Mouse (Mus musculus) stomach, postnatal 0 days (tissue): ENCODE measurements around the gene Acaa1a. TPM values are rescaled to one million over a fixed set of nuclear protein-coding genes. Genes with fewer than 3 reads are reported as not detected.

Experiments used
- ATAC-seq: fragments of 200-750 bp; cut with Nextera tagmentation; 2 replicates; pipeline ENCODE4 v1.8.0; 2017; ENCODE audit not compliant: low FRiP score, low TSS enrichment
- DNase-seq: peaks from one replicate; pipeline ENCODE4 v3.0.0-alpha.2; 2016; ENCODE audit warnings: low spot score
- H3K27ac ChIP-seq: fragments of 300-500 bp; sonication (generic); replicated peaks from 2 replicates; pipeline ENCODE4 v1.5.1; 2014; ENCODE audit warnings: mild to moderate bottlenecking, control low read depth
- H3K27me3 ChIP-seq: fragments of 300-500 bp; sonication (generic); 2 replicates; pipeline ENCODE4 v1.6.1; 2014; ENCODE audit warnings: low read length; ENCODE audit not compliant: control insufficient read depth, insufficient read depth
- H3K36me3 ChIP-seq: fragments of 300-500 bp; sonication (generic); 2 replicates; pipeline ENCODE4 v1.6.1; 2014; ENCODE audit warnings: low read length, mixed read lengths; ENCODE audit not compliant: control insufficient read depth, insufficient read depth
- H3K4me1 ChIP-seq: fragments of 300-500 bp; sonication (generic); replicated peaks from 2 replicates; pipeline ENCODE4 v1.6.1; 2014; ENCODE audit warnings: antibody characterized with exemption; ENCODE audit not compliant: control insufficient read depth, insufficient read depth
- H3K4me2 ChIP-seq: fragments of 300-500 bp; sonication (generic); replicated peaks from 2 replicates; pipeline ENCODE4 v1.6.1; 2014; ENCODE audit warnings: low read depth, mild to moderate bottlenecking, control low read depth, moderate library complexity
- H3K4me3 ChIP-seq: fragments of 300-500 bp; sonication (generic); 2 replicates; pipeline ENCODE4 v1.5.1; 2014; ENCODE audit warnings: low read depth, low read length, control low read depth
- H3K9ac ChIP-seq: fragments of 300-500 bp; sonication (generic); 2 replicates; pipeline ENCODE4 v1.6.1; 2014; ENCODE audit warnings: mild to moderate bottlenecking, low read length, control low read depth, mixed read lengths
- H3K9me3 ChIP-seq: fragments of 300-500 bp; sonication (generic); 2 replicates; pipeline ENCODE4 v1.6.1; 2016; ENCODE audit warnings: low read length; ENCODE audit not compliant: control insufficient read depth
- CTCF ChIP-seq: IDR thresholded peaks from 2 replicates; pipeline ENCODE4 v1.5.1; 2016; ENCODE audit warnings: antibody characterized with exemption, low read depth, mild to moderate bottlenecking, moderate library complexity
- EP300 ChIP-seq: optimal IDR thresholded peaks from 2 replicates; pipeline ENCODE3; 2016; ENCODE audit warnings: antibody characterized with exemption
- WGBS: fragments of 180-500 bp; shearing (Covaris S2); extraction: QIAGEN DNeasy Blood & Tissue Kit; methylation state at CpG from one replicate; pipeline ENCODE4 v1.1.7; 2014; 5-methylcytosine and 5-hydroxymethylcytosine counted together
- polyA plus RNA-seq: library from polyadenylated mRNA; unstranded; fragments of >200 nt; fragmentation: Nextera tagmentation; extraction: Ambion mirVana; gene quantifications from 2 replicates; pipeline ENCODE4 v1.2.1, GENCODE M21; 2015

Gene Acaa1a
- polyA plus RNA-seq, 1 experiment from 2014 or later, result 181 TPM

DNA sequence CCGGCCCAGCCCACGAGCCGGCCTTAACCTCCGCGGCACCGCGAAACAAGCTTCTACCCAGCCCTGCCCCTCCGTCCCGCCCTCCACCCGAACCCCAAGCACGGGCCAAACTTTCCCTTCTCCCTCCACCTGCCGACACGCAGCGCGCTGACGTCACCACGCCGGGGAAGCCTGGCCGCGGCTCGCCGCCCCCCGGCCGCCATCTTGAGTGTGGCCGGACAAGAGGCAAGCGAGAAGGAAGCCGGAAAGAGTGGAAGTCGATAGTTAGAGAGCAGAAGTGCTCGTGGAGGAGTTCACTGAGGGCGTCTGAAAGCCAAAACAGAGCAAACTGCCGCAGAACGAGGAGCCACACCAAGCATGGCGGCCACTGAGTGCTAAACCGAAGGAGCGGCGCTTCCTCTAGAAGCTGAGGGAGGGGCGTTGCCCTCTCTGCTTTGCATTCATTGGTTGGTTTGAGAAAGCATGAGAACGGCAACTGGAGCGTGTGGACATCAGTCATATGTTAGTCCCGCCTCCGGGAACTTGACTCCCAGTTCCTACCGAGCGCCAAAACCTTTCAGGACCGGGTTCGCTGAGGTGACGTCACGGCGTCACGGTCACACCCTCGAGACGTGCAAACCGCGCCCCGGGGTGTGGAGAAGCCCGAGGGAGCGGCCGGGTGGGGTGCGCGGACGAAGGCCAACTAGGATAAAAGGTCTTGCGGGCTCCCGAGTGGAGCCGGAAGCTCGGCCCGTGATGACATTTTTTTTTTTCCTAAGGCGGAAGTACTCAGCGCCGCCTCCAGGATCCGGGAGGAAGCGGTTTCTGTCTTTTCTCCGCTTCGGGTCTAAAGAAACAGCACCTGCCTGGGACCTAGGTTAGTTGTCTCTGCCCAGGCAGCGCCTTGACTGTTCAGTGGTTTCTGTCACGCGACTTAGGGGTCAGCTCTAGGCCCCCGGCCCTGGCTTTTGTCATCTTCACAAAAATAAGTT, 16.9 kb upstream of the Acaa1a start, which contains the start of gene Oxsr1:
Gene Oxsr1 (minus strand): TSS at position 139 of the 971 bp plus-strand sequence.
- Histone ChIP-seq H3K27me3 (no peaks in the 10 kb centered on the region), H3K27ac (peak within 1 kb of the TSS; percentile 93), H3K36me3 (no peaks in the 10 kb centered on the region), H3K4me2 (peak within 1 kb of the TSS; percentile 89), H3K9me3 (no peaks in the 10 kb centered on the region), H3K9ac (peak within 1 kb of the TSS; percentile 82), H3K4me1 (no peaks in the 10 kb centered on the region; the same call in 1 of the 2 replicates), H3K4me3 (peak within 1 kb of the TSS; percentile 84)
- TF ChIP-seq CTCF, result peak; percentile 68
- TF ChIP-seq EP300, result peak; percentile 97
- ATAC-seq (peak; percentile 98), DNase-seq (peak; percentile 99)
- WGBS, result under 1% methylated on average over 73 of the region's 76 CpGs

DNA sequence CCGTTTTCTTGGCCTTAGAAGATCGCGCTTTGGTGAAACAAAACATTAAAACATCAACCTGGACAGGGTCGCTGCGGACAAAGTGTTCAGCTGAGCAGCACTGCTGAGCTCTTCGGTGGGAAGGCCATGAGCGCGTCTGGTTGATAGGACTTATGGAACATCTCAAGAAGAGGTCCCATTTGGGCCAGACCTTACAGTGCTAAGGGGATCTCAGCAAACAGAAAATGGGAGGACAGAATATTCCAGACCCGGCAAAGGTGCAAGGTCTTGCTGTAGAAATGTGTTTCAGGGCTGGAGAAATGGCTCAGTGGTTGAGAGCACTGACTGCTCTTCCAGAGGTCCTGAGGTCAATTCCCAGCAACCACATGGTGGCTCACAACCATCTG, 16.2 kb upstream of the Acaa1a start:
- H3K27me3 ChIP-seq, result no peaks in the 10 kb centered on the region
- no peaks in the 10 kb centered on the region for H3K36me3 ChIP-seq
- 3% methylated on average over 9 of the region's 9 CpGs for WGBS
- no peaks in the 10 kb centered on the region for H3K9me3 ChIP-seq
- H3K27ac ChIP-seq, result peak overlapping the region; percentile 93
- H3K9ac ChIP-seq, result peak overlapping the region; percentile 67
- TF ChIP-seq EP300, result no peak
- no peak for TF ChIP-seq CTCF
- ATAC-seq, result no peak
- peak overlapping the region; percentile 84 for H3K4me3 ChIP-seq
- H3K4me2 ChIP-seq, result peak overlapping the region; percentile 69
- H3K4me1 ChIP-seq, result no peaks in the 10 kb centered on the region; the same call in 1 of the 2 replicates
- DNase-seq, result no peak

DNA sequence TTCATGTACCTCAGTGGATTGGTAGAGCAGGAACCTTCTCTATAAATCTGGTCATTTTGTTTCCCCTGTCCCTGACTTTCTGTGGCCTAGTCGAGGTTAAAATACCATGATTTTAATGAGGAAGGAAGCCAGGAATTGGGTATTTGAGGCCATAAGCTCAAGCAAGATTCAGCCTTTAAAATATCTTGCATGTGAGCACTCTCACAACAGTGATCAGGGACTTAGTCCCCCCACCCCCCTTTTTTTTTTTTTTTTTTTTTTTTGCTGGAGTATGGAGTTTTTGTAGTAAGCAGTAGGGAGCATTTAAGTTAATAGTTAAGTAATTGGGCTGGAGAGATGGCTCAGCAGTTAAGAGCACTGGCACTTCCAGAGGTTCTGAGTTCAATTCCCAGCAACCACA, 15.3 kb upstream of the Acaa1a start:
- TF ChIP-seq EP300 (no peak), CTCF (no peak)
- Histone ChIP-seq H3K4me1 (no peaks in the 10 kb centered on the region; the same call in 1 of the 2 replicates), H3K9ac (no peak overlapping the region), H3K9me3 (no peaks in the 10 kb centered on the region), H3K27ac (no peak overlapping the region), H3K4me3 (no peak overlapping the region), H3K27me3 (no peaks in the 10 kb centered on the region), H3K36me3 (no peaks in the 10 kb centered on the region), H3K4me2 (no peak overlapping the region)
- DNase-seq (no peak), ATAC-seq (no peak)
- 79% methylated on average over 1 of the region's 1 CpGs for WGBS

DNA sequence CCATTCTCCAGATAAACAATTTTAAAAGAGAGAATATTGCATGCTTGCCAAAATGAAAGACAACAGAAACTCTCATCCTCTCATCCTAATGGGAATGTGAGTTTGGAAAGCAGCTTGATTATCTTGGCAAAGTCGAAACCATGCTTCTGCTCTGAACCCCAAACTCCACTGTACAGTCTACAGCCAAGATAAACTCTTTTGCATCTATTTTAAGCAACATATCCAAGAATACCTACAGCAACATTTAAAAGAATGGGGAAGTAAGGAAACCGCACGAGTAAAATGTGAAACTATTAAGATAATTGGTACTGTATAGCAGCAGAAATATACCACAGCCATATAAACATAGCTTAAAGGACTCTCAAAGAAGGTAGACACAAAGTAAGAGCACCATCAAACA, 11.0 kb upstream of the Acaa1a start:
- ATAC-seq (no peak), DNase-seq (no peak)
- Histone ChIP-seq H3K27ac (no peak overlapping the region), H3K36me3 (no peaks in the 10 kb centered on the region), H3K9ac (no peak overlapping the region), H3K4me2 (no peak overlapping the region), H3K4me1 (no peaks in the 10 kb centered on the region), H3K27me3 (no peaks in the 10 kb centered on the region), H3K4me3 (no peak overlapping the region), H3K9me3 (no peaks in the 10 kb centered on the region)
- TF ChIP-seq CTCF (no peak), EP300 (no peak)
- 59% methylated on average over 3 of the region's 3 CpGs for WGBS

DNA sequence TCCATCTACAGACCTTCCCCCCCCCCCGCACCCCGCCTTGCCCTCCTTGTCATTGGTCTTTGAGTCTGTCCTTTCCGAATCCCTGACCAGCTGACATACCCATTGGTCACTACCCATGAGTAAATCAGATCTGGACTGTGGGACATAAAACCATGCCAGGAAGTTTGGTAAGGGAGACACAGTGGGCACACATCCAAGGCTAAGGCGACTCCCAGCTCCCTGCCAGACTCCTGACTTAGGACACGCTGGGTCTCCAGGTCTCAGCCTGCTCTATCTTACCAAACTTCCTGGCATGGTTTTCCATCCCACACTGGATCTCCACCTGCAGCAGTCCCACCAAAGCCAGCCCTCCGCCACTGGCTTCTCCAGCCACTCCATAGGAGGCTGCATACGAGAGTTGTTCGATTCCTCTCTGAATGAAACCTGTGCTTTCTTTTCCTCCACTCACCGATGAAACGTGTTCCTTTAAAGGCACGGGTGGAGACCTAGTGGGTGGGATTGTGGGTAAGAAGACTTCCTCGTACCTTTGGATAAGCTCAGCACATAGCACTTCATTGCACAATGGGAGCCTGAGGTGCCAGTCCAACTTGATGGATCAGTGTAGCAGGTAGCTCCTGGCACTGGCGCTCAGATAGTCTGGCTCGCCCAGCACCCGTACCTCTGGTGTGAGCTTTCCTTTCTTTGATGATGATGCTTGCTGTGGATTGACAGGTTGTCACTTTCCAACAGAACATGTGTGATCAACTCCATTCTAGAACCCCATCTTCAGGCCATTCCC, 9.1 kb upstream of the Acaa1a start:
- WGBS, result 71% methylated on average over 15 of the region's 15 CpGs
- Histone ChIP-seq H3K4me3 (no peak overlapping the region), H3K9ac (no peak overlapping the region), H3K27me3 (no peaks in the 10 kb centered on the region), H3K4me1 (no peaks in the 10 kb centered on the region; the same call in 1 of the 2 replicates), H3K4me2 (peak overlapping the region; percentile 27; the same call in 1 of the 2 replicates), H3K36me3 (no peaks in the 10 kb centered on the region), H3K9me3 (no peaks in the 10 kb centered on the region), H3K27ac (peak overlapping the region; percentile 85)
- peak; percentile 62 for DNase-seq
- ATAC-seq, result peak; percentile 91
- TF ChIP-seq EP300 (peak; percentile 50), CTCF (no peak)
